Mouse (Mus musculus) intestine, embryonic 16.5 days (tissue): ENCODE data around the gene Serpina6. TPM values are rescaled to one million over a fixed set of nuclear protein-coding genes. Genes with fewer than 3 reads are reported as not detected.

Source experiments
- polyA plus RNA-seq: library from polyadenylated mRNA; unstranded; fragments of >200 nt; fragmentation: Nextera tagmentation; extraction: Ambion mirVana; gene quantifications from 2 replicates; pipeline ENCODE4 v1.2.1, GENCODE M21; 2015

Gene Serpina6
- polyA plus RNA-seq, 1 experiment from 2014 or later = 90.3 TPM

Other genes starting within 250 kb of the Serpina6 start
- gene 9330161L09Rik, start 249.4 kb downstream of the Serpina6 start, polyA plus RNA-seq = 0.13 TPM in 1 of 2 replicates, not detected in the other
- 68.2 and 85.0 TPM in 2 replicates for gene Ddx24, start 231.4 kb downstream of the Serpina6 start, polyA plus RNA-seq
- gene Ifi27, start 223.0 kb downstream of the Serpina6 start, polyA plus RNA-seq = 40.8 and 45.4 TPM in 2 replicates
- 15.4 and 16.7 TPM in 2 replicates for gene Ifi27l2a, start 213.5 kb downstream of the Serpina6 start, polyA plus RNA-seq
- gene Ifi27l2b, start 200.0 kb downstream of the Serpina6 start, polyA plus RNA-seq = 66.6 and 78.2 TPM in 2 replicates
- gene Ppp4r4, start 124.9 kb downstream of the Serpina6 start, polyA plus RNA-seq = 0.76 TPM in 2 replicates
- 1.3 and 1.9 TPM in 2 replicates for gene Serpina10, start 25.8 kb downstream of the Serpina6 start, polyA plus RNA-seq
- 0.09 and 0.31 TPM in 2 replicates for gene Serpina16, start 18.9 kb upstream of the Serpina6 start, polyA plus RNA-seq
- gene Serpina1f, start 38.3 kb upstream of the Serpina6 start, polyA plus RNA-seq = 0.12 TPM in 1 of 2 replicates, not detected in the other
- gene Serpina1d, start 116.4 kb upstream of the Serpina6 start, polyA plus RNA-seq = 16.7 and 18.2 TPM in 2 replicates
- 61.3 and 78.5 TPM in 2 replicates for gene Serpina1b, start 173.2 kb upstream of the Serpina6 start, polyA plus RNA-seq
- gene Serpina1a, start 206.3 kb upstream of the Serpina6 start, polyA plus RNA-seq = 35.7 and 38.3 TPM in 2 replicates
- 26.7 and 33.2 TPM in 2 replicates for gene Serpina1c, start 247.7 kb upstream of the Serpina6 start, polyA plus RNA-seq